Mouse (Mus musculus) intestine, embryonic 14.5 days (tissue): ENCODE measurements around the gene Gm45337. TPM values are rescaled to one million over a fixed set of nuclear protein-coding genes. Genes with fewer than 3 reads are reported as not detected.
"Not testable (repeated sequence)": the region's sequence is repeated elsewhere in the genome, so short reads cannot be mapped to it uniquely, and the experiment has no call there.

ENCODE experiments used
- ATAC-seq: fragments of 200-750 bp; cut with Nextera tagmentation; replicated peaks from 2 replicates; pipeline ENCODE4 v1.8.0; 2017; ENCODE audit warnings: low read depth, moderate number of reproducible peaks, moderate TSS enrichment, moderate library complexity; ENCODE audit not compliant: low FRiP score, low TSS enrichment
- DNase-seq: peaks from one replicate; pipeline ENCODE4 v3.0.0-alpha.2; 2018; ENCODE audit warnings: low spot score
- H3K27ac ChIP-seq: fragments of 300-500 bp; sonication (generic); 2 replicates; pipeline ENCODE4 v1.5.1; 2014; ENCODE audit warnings: low read depth, mild to moderate bottlenecking, control low read depth
- H3K27me3 ChIP-seq: fragments of 300-500 bp; sonication (generic); replicated peaks from 2 replicates; pipeline ENCODE4 v1.6.1; 2014; ENCODE audit warnings: low read length, control low read depth; ENCODE audit not compliant: control insufficient read depth, insufficient read depth
- H3K36me3 ChIP-seq: fragments of 300-500 bp; sonication (generic); 2 replicates; pipeline ENCODE4 v1.6.1; 2014; ENCODE audit warnings: low read length, control low read depth; ENCODE audit not compliant: control insufficient read depth, insufficient read depth
- H3K4me1 ChIP-seq: fragments of 300-500 bp; sonication (generic); replicated peaks from 2 replicates; pipeline ENCODE4 v1.6.1; 2014; ENCODE audit warnings: low read length, control low read depth, mixed read lengths; ENCODE audit not compliant: control insufficient read depth, insufficient read depth
- H3K4me2 ChIP-seq: fragments of 300-500 bp; sonication (generic); 2 replicates; pipeline ENCODE4 v1.6.1; 2014; ENCODE audit warnings: low read length
- H3K4me3 ChIP-seq: fragments of 300-500 bp; sonication (generic); 2 replicates; pipeline ENCODE4 v1.5.1; 2014; ENCODE audit warnings: low read depth, low read length, control low read depth, mixed read lengths
- H3K9ac ChIP-seq: fragments of 300-500 bp; sonication (generic); 2 replicates; pipeline ENCODE4 v1.6.1; 2014; ENCODE audit warnings: mild to moderate bottlenecking, low read length
- H3K9me3 ChIP-seq: fragments of 300-500 bp; sonication (generic); 2 replicates; pipeline ENCODE4 v1.6.1; 2016; ENCODE audit warnings: low read length, control low read depth; ENCODE audit not compliant: control insufficient read depth
- WGBS: fragments of 180-500 bp; shearing (Covaris S2); extraction: QIAGEN DNeasy Blood & Tissue Kit; methylation state at CpG from one replicate; pipeline ENCODE4 v1.1.7; 2014; 5-methylcytosine and 5-hydroxymethylcytosine counted together
- polyA plus RNA-seq: library from polyadenylated mRNA; unstranded; fragments of >200 nt; fragmentation: Nextera tagmentation; extraction: Ambion mirVana; gene quantifications from 2 replicates; pipeline ENCODE4 v1.2.1, GENCODE M21; 2014

Gene Gm45337
- polyA plus RNA-seq: not detected in 2 replicates

DNA sequence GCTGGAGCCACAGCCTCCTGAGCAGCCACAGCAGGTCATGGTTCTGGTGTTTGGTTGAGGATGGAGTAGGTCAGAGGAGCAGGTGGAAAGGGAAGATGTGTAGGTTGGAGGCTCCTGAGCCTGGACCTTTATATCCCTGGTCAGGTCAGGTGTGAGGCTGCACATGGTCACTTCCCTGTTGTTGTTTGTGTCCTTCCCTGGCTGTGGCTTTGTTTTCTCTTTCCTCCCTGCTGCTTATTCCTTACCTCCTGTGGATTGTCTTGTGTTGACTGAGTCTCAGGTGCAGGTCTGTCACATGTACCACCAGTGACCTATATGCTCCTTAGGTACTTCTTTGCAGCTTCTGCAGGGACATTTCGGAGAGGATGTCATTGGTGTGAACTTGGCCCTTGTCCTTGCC lies at the start of gene Gm45337:
TSS of gene Gm45337 (minus strand) at position 101 of the 400 bp plus-strand sequence.
- no peak within 1 kb of the TSS for H3K4me3 ChIP-seq
- WGBS: 73% methylated on average over 1 of the region's 1 CpGs
- no peaks in the 10 kb centered on the region for H3K36me3 ChIP-seq
- no peaks in the 10 kb centered on the region for H3K4me1 ChIP-seq
- ATAC-seq (no peak), DNase-seq (no peak)
- H3K27me3 ChIP-seq: no peaks in the 10 kb centered on the region
- H3K9ac ChIP-seq: no peak within 1 kb of the TSS
- H3K9me3 ChIP-seq: no peaks in the 10 kb centered on the region
- H3K4me2 ChIP-seq: no peak within 1 kb of the TSS
- H3K27ac ChIP-seq: no peak within 1 kb of the TSS

DNA sequence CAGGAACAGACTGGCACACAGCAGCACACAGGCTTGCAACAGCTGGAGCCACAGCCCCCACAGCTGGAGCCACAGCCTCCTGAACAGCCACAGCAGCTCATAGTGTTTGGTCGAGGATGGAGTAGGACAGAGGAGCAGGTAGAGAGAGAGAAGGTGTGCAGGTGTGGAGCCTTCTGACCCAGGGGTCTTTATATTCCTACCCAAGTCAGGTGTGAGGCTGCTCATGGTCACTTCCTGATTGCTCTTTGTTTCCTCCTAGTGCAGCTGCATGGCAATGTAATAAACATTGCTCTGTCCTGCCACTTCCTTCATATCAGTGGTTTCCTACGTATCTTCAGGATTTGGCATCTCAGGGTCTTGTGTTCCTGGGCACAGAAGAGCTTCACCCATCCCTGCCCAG lies 45.9 kb upstream of the Gm45337 start, which contains the start of gene Gm10153:
TSS of gene Gm10153 (minus strand) at position 101 of the 400 bp plus-strand sequence.
- no peak for DNase-seq
- 32% methylated on average over 2 of the region's 2 CpGs for WGBS

DNA sequence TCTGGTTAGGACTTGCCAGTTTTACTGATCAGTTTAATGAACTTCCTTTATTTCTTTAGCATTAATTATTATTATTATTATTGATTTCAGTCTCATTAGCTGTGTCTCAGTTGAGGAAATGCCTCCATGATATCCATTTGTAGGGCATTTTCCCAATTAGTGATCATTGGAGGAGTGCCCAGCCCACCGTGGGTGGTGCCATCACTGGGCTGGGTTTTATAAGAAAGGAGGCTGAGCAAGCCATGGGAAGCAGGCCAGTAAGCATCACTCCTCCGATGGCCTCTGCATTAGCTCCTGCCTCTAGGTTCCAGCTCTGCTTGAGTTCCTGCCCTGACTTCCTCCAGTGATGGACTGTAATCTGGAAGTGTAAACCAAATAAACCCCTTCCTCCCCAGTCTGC lies 43.7 kb upstream of the Gm45337 start:
- no peak for ATAC-seq
- Histone ChIP-seq H3K36me3 (no peaks in the 10 kb centered on the region), H3K27ac (no peak overlapping the region), H3K4me1 (no peaks in the 10 kb centered on the region), H3K27me3 (no peaks in the 10 kb centered on the region), H3K4me3 (no peak overlapping the region), H3K4me2 (no peak overlapping the region), H3K9ac (no peak overlapping the region), H3K9me3 (no peaks in the 10 kb centered on the region)
- DNase-seq: no peak
- WGBS: 69% methylated on average over 2 of the region's 2 CpGs

More for the DNA sequence above, 45.9 kb upstream of the Gm45337 start, which contains the start of gene Gm10153:
- no peaks in the 10 kb centered on the region for H3K27me3 ChIP-seq
- H3K9ac ChIP-seq: no peak within 1 kb of the TSS
- H3K36me3 ChIP-seq: no peaks in the 10 kb centered on the region
- H3K4me2 ChIP-seq: no peak within 1 kb of the TSS
- H3K4me3 ChIP-seq: no peak within 1 kb of the TSS
- H3K9me3 ChIP-seq: no peaks in the 10 kb centered on the region
- no peak within 1 kb of the TSS for H3K27ac ChIP-seq
- H3K4me1 ChIP-seq: no peaks in the 10 kb centered on the region
- ATAC-seq: no peak

DNA sequence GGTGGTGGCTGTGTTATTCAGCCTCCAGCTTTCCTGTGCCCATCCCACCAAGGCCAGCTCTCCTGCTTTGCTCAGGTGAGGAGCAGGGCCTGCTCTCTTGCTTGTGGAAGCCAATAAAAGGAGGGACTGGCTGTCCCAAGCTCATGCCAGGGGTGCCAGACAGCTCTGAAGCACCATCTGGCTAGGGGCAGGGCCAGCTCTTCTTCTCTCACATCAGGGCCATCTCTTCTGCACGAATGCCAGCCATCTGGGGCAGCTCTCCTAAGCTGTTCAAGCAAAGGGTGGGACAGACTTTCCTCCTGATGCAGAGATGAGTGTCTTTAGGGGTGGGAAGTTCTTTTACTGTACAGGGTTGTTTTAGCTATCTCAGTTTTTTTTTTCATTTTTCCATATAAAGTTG lies 36.6 kb upstream of the Gm45337 start:
- no peaks in the 10 kb centered on the region for H3K4me1 ChIP-seq
- WGBS: 43% methylated on average over 1 of the region's 1 CpGs
- H3K9me3 ChIP-seq: no peaks in the 10 kb centered on the region
- H3K27ac ChIP-seq: no peak overlapping the region
- no peak overlapping the region for H3K4me3 ChIP-seq
- H3K4me2 ChIP-seq: no peak overlapping the region
- no peak overlapping the region for H3K9ac ChIP-seq
- no peaks in the 10 kb centered on the region for H3K36me3 ChIP-seq
- H3K27me3 ChIP-seq: no peaks in the 10 kb centered on the region
- ATAC-seq (no peak), DNase-seq (no peak)

DNA sequence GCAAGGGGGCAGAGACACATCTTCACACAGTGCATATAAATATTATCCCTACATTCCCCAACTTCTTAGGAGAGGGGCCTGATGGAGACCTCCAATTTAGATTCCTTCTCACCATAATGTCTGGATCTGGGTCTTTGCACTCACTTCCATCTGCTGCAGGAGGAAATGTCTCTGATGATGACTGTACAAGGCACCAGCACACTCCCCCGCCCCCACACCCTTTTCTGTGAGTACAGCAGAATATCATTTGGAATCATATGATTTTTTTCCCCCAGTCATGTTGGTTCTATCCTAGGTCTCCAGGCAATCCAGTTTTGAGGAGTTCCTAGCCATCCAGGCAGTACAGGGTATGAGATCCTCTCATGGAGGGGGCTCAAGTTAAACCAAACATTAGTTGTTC lies 34.3 kb upstream of the Gm45337 start:
- WGBS: 85% methylated on average over 1 of the region's 1 CpGs
- Histone ChIP-seq H3K27me3 (no peaks in the 10 kb centered on the region), H3K27ac (no peak overlapping the region), H3K9ac (no peak overlapping the region), H3K4me3 (no peak overlapping the region), H3K36me3 (no peaks in the 10 kb centered on the region), H3K9me3 (no peaks in the 10 kb centered on the region), H3K4me1 (no peaks in the 10 kb centered on the region), H3K4me2 (no peak overlapping the region)
- DNase-seq: no peak
- no peak for ATAC-seq

DNA sequence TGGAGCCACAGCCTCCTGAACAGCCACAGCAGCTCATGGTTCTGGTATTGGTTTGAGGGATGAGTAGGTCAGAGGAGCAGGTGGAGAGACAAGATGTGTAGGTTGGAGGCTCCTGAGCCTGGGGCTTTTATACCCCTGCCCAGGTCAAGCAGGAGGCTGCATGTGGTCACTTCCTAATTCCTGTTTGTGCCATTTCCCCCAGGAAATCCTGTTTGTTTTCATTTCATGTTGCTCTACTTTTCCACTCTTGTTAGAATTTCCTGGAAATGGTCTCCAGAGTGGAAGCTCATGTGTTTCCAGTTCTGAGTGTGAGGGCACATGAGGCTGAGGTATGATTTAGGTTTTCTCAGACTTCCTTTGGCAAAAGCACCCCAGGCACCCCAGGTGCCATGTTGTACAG lies 31.5 kb upstream of the Gm45337 start, which contains the start of gene Krtap5-2:
TSS of gene Krtap5-2 (minus strand) at position 101 of the 400 bp plus-strand sequence.
- not testable (repeated sequence) for H3K4me1 ChIP-seq, H3K9ac ChIP-seq, H3K9me3 ChIP-seq, H3K4me3 ChIP-seq, H3K36me3 ChIP-seq, H3K4me2 ChIP-seq, ATAC-seq, H3K27me3 ChIP-seq, H3K27ac ChIP-seq
- DNase-seq: peak; percentile 43

DNA sequence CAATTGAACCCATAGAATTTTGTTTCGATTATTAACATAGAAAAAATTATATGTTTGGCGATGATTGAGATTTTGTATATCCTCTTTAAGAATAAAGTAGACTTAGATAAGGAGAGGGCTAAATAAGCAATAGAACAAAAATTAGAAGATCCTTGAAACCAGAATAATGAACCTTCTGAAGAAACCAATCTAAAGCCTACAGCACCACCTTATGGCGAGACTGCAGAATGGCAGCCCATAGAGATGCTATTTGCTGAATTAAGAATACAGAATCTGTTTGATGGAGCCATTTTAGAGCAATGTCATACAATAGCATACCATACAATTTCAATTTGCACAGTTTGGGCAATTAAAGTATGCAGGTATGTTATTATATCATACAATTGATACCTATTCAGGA lies 25.4 kb upstream of the Gm45337 start:
- peak; percentile 48 for DNase-seq
- H3K4me2 ChIP-seq: no peak overlapping the region
- no peak overlapping the region for H3K27ac ChIP-seq
- no peaks in the 10 kb centered on the region for H3K36me3 ChIP-seq
- H3K9ac ChIP-seq: no peak overlapping the region
- H3K4me3 ChIP-seq: no peak overlapping the region
- no peak for ATAC-seq
- no peaks in the 10 kb centered on the region for H3K9me3 ChIP-seq
- no peaks in the 10 kb centered on the region for H3K27me3 ChIP-seq
- 49% methylated on average over 3 of the region's 3 CpGs for WGBS
- H3K4me1 ChIP-seq: no peaks in the 10 kb centered on the region

DNA sequence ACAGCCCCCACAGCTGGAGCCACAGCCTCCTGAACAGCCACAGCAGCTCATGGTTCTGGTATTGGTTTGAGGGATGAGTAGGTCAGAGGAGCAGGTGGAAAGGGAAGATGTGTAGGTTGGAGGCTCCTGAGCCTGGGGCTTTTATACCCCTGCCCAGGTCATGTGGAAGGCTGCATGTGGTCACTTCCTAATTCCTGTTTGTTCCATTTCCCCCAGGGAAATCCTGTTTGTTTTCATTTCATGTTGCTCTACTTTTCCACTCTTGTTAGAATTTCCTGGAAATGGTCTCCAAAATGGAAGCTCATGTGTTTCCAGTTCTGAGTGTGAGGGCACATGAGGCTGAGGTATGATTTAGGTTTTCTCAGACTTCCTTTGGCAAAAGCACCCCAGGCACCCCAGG lies 21.2 kb upstream of the Gm45337 start, which contains the start of gene Gm4553:
TSS of gene Gm4553 (minus strand) at position 101 of the 400 bp plus-strand sequence.
- not testable (repeated sequence) for H3K4me2 ChIP-seq, H3K4me1 ChIP-seq, H3K27me3 ChIP-seq, ATAC-seq, H3K4me3 ChIP-seq, H3K9ac ChIP-seq, H3K36me3 ChIP-seq, DNase-seq, H3K9me3 ChIP-seq, H3K27ac ChIP-seq

DNA sequence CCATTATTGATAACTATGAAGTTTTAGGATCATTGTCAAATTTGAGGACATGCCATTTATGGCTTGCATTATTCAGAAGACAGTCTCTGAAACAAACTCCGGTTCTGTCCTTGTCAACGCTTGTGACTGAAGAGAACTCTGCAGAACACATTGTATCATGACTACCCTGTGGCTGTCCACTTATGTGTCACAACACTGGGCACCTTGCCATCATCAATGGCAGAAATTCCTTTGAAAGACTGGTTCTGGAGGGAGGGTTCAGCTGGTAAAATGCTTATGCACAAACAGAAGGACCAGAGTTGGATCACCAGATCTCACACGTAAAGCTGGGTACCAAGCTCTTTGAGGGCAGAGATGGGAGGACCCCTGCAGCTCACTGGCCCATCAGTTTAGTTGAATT lies 15.0 kb upstream of the Gm45337 start:
- no peaks in the 10 kb centered on the region for H3K4me1 ChIP-seq
- H3K9ac ChIP-seq: no peak overlapping the region
- 91% methylated on average over 3 of the region's 3 CpGs for WGBS
- H3K4me3 ChIP-seq: no peak overlapping the region
- H3K27ac ChIP-seq: no peak overlapping the region
- no peak for ATAC-seq
- peak; percentile 29 for DNase-seq
- H3K36me3 ChIP-seq: no peaks in the 10 kb centered on the region
- no peaks in the 10 kb centered on the region for H3K27me3 ChIP-seq
- no peak overlapping the region for H3K4me2 ChIP-seq
- no peaks in the 10 kb centered on the region for H3K9me3 ChIP-seq
